Mouse (Mus musculus): ENCODE data around the gene Txnrd2. TPM values are rescaled to one million over a fixed set of nuclear protein-coding genes. Genes with fewer than 3 reads are reported as not detected.

Gene Txnrd2
- total RNA-seq, 1 experiment from 2014 or later: 21.9 TPM

DNA sequence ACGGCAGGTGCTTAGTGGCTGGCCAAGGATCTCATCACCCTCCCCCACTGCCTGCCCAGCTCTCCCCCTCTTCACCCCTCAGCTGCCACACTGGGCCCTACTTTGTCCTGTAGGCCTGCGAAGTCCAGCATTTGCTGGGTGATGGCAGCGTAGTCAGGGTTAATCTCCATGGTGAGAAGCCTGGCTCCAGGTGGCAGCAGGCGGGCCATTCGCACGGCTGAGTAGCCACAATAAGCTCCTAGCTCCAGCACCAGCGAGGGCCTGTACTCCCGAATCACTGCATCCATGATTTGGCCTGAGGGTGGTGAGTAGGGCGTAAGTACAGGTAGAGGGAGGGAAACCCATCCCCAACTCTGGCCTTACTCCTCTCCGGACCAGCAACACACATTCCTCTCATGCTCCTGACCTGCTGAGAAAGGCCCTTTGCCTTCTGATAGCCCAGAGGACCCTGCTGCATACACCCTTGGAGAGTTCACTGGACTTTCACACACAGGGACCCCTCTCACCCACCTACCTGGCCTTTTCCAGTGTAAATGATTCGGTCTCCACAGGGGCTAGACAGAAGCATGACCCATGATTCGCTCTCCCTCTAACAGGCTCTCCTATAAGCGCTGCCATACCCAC lies 15.0 kb upstream of the Txnrd2 start:
- ATAC-seq (replicated peaks; ENCODE audit: insufficient number of reproducible peaks, low FRiP score, low TSS enrichment, poor library complexity, severe bottlenecking): no peak

DNA sequence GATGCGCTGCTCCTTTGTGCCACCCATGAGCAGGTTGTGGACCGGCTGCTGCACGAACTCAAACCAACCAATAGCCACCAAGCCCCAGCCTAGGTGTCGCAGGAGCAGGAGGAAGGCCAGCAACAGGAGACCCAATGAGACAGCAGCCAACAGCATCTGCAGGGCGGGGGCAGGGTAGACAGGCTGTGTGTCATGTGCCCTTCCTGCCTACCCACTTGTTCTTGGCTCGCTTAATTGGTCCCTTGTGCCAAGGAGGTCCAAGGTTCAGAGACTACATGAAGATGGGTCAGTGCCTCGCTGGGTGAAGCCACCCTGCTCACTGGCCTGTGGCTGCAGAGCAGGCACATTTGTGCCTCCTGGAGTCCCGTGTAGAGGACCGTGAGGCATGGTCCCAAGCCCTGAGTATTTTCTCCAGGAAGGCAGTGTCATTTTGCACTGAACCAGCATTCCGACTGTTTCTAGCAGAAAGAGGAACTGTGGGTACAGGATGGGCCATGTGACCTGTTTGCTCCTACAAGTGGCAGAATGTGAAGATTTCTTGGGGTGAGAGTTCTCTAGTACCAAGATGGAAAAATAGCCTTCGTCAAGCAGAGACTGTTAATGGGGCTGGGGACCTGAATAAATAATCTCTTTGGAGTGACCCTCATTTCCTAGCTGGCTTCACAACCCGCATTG lies 14.2 kb upstream of the Txnrd2 start:
- peak; percentile 36; the same call in 1 of the 2 replicates for ATAC-seq (replicated peaks; ENCODE audit: insufficient number of reproducible peaks, low FRiP score, low TSS enrichment, poor library complexity, severe bottlenecking)

DNA sequence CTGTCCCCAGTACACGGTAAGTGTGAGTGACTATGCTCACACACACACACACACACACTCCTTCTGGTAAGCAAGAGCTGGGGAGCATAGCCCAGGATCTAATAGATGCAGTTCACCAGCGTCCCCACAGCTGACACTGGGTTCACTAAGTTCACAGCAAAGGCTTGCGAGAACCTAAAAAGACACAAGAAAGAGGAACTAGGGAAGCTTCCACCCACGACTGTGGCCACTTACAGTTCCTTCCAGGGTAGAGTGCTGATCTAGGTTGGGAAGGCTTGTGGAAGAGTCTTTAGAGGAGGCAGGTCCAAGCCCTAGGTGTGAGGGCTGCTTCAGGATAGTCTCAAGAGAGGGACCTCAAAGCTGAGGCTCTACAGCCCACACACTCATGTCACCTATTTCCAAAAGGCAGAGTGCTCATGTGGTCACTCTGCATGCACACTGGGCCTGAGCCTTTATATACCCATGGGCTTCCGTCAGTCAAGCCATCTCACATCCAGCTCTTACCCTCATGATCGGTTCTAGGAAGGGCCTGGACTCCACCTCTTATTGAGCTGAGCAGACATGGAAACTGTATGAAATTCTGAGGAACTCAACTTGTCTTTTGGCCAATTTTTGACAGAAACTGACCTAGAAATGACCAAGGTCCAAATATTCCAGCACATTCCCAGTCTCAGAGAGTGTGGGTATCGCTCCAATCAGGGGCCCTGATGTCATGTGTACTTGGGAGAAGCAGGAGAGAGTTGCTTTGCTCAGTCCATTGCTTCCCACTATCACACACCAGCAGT lies 13.0 kb upstream of the Txnrd2 start:
- peak; percentile 47 for ATAC-seq (replicated peaks; ENCODE audit: insufficient number of reproducible peaks, low FRiP score, low TSS enrichment, poor library complexity, severe bottlenecking)

DNA sequence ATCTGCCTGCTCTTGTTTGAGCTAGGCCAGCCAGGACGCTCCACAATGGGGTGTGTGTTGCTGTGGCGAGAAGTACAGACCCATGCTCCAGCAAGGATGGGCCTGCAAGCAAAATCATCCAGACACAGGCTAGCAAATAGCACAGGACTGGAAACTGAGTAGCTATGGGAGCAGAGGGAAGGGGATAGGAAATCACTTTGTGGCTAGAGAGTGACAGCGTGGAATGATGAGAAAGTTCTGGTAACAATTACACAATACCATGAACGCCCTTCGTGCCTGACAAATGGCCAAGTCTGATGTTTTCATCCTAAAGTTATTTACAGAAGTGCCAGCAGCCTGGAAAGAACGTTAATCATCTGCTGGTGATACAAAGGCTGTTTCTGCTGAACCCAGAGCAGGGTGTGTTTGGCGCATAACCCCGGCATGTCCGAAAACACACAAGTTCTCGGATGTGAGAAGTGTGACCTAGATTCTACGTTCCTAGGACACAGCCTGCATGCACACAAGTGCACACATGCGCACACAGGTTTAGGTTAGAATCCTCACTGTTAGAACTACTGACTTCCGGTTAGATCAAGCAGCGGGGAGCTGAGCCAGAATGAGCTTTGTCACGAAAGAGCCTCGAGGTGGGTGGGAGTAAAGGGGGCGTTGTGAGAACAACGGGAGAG lies 10.0 kb upstream of the Txnrd2 start:
- ATAC-seq (replicated peaks; ENCODE audit: insufficient number of reproducible peaks, low FRiP score, low TSS enrichment, poor library complexity, severe bottlenecking): no peak

DNA sequence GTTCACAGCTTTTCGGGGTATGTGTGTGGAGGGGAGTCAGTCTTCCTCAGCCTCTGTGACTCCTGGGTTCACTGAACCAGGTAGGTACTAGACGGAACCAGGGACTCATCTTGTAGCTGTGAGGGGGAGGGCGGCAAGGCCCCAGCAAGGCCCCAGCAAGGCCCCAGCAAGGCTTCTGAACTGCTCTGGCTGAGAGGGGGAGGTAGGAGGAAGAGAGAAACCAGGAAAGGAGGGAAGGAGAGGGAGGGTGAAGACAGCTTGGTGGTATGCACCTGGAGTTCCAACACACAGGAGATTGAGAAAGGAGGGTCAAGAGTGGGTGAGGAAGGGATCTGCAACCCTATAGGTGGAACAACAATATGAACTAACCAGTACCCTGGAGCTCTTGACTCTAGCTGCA lies 9.3 kb upstream of the Txnrd2 start:
- no peak for ATAC-seq (replicated peaks; ENCODE audit: insufficient number of reproducible peaks, low FRiP score, low TSS enrichment, poor library complexity, severe bottlenecking)

DNA sequence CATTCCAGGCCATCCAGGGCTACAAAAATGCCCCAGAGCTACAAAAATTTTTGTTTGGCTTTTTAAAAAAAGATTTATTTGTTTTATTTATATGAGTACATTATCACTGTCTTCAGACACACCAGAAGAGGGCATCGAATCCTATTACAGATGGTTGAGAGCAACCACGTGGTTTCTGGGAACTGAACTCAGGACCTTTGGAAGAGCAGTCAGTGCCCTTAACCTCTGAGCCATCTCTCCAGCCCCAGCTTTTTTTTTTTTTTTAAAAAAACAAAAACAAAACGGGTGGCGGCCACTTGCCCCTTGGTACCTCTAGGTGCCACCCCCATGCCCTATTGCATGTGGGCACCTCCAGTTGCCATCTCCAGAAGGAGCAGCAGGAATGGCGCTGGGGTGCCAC lies 8.7 kb upstream of the Txnrd2 start:
- no peak for ATAC-seq (replicated peaks; ENCODE audit: insufficient number of reproducible peaks, low FRiP score, low TSS enrichment, poor library complexity, severe bottlenecking)

DNA sequence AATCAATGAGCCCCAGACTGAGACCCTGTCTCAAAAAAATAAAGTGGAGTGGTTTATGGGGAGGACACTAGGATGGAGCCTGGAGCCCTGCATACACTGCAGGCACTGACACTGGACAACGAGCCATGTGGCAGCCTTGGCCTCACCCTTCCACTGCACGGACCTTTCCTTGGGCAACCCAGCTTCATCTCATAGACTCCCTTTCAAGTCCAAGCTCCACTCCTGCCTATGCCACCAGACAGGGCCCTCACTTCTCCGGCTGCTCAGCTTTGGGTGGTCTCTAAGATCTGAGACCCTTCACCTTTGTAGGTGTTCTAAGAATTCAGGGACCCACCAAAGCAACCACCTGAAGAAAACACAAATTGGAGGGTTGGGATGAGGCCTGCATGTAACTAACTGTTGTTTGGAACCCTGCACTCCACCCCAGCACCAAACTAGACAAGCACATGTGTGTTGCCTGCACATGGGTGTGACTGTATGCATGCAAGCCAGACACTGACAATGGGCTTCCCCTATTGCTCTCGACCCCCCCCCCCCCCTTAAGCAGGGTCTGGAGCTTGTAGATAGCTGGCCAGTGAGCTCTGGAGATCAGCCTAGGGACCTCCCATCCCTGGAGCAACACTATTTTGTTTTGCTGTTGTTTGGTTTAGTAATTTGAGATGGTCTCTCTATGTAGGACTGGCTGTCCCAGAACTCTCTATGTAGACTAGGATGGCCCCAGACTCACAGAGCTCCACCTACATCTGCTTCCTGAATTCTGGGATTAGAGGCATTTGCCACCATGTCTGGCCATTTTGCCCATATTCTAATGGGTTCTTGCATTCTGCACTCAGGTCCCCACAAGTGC lies 7.2 kb upstream of the Txnrd2 start:
- no peak for ATAC-seq (replicated peaks; ENCODE audit: insufficient number of reproducible peaks, low FRiP score, low TSS enrichment, poor library complexity, severe bottlenecking)

DNA sequence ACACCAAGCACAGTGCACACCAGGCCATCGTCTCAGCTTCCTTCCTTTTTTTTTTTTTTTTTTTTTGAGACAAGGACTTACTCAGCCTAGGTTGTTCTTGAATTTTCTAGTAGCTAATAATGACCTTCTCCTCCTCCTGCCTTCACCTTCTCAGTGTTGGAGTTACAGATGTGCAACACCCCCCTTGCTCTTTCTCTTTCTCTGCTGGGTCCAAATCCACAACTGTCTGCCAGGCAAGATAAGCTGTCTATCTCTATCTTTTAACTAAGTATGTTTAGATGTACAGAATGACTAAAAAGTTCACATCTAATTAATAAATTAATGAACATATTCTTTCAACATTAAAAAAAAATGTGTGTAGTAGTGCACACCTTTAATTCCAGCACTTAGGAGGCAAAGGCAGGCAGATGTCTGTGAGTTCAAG lies 6.6 kb upstream of the Txnrd2 start:
- ATAC-seq (replicated peaks; ENCODE audit: insufficient number of reproducible peaks, low FRiP score, low TSS enrichment, poor library complexity, severe bottlenecking): no peak

DNA sequence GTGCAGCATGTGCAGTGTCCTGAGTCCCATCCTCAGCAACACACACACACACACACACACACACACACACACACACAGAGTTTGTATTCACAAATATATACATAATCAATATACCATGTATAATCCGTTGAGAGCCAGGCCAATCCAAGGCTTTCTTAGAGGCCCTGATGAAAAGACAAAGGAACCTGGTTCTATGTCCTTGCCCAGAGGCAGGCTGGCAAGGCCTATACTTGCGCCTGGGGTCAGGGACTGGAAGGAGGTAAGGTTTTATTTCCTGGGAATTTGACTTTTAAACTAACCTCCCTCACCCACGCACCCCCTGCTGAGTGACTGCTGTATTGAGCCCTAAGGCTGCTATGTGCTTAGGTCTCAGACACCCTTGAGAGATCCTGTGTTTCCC lies 5.6 kb upstream of the Txnrd2 start:
- no peak for ATAC-seq (replicated peaks; ENCODE audit: insufficient number of reproducible peaks, low FRiP score, low TSS enrichment, poor library complexity, severe bottlenecking)

DNA sequence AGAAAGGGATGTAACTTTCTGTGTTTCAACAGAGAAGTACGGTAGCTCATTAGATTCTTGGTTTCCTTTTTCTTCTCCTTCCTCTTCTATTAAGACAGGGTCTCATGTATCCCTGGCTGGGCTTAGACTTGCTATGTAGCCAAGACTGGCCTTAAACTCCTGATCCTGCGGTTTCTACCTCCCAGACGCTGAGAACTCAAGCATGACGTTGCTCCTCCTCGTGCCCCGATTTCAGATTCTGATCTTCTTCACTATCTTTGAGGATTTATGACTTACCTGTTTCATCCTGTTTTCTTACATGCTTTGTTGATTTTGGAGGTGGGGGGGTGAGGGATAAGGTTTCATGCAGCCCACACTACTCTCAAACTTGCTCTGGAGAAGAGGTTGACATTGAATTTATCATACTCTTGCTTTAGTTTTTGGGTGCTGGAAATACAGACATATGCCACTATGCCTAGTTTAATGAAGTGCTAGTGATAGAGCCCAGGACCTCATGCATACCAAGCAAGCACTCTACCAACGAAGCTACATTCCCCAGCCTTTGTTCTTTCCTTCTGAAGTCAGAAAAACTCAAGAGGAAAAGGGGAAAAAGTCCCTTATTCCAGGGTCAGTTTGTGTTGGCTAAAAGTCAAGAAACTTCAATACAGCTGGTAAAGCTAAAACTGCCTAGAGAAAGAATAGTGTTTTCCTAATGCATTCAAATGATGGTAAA lies 2.8 kb upstream of the Txnrd2 start:
- no peak for ATAC-seq (replicated peaks; ENCODE audit: insufficient number of reproducible peaks, low FRiP score, low TSS enrichment, poor library complexity, severe bottlenecking)

DNA sequence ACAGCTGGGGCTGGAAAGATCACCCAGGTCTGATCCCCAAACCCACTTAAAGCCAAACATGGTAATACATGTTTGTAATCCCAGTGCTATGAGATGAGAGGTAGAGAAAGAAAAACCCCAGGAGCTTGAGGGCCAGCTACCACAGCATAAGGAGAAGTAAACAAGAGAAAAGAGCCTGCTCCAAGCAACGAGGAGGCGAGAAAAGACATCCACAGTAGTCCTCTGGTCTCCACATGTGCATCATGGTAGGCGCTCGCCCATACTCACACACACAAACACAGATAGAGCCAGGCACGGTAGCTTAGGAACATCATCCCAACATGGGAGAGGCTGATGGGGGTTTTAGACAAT lies 2.3 kb upstream of the Txnrd2 start:
- ATAC-seq (replicated peaks; ENCODE audit: insufficient number of reproducible peaks, low FRiP score, low TSS enrichment, poor library complexity, severe bottlenecking): no peak

DNA sequence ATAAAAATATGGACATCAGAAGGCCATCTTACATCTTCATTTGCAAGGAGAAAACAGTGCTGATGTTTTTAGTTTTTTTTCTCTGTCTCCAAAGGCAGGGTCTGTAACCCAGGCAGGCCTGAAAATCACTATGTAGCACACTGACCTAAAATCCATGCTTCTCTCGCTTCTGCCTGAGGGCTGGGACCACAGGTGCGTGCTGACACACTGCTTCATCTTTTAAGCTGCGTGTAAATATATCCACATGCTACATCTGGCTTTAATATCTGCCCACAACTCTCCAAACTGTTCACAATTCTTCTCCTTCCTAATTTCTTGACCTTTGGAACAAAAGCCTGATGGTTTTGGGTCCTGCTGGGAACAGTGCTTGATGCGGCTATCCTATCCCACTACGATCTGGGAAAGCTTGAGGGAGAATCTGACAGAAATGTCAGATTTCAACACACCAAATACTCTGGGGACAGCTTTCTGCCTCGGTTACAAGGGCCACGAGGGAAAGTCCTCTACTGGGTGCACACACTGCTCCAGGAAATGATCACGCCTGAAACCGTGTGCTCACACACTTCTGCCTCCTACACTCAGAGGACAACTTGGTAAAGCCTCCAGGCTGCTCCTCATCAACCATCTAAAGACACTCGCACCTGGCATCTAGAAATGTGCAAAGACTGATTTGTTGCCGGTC lies 1.7 kb upstream of the Txnrd2 start:
- no peak for ATAC-seq (replicated peaks; ENCODE audit: insufficient number of reproducible peaks, low FRiP score, low TSS enrichment, poor library complexity, severe bottlenecking)

DNA sequence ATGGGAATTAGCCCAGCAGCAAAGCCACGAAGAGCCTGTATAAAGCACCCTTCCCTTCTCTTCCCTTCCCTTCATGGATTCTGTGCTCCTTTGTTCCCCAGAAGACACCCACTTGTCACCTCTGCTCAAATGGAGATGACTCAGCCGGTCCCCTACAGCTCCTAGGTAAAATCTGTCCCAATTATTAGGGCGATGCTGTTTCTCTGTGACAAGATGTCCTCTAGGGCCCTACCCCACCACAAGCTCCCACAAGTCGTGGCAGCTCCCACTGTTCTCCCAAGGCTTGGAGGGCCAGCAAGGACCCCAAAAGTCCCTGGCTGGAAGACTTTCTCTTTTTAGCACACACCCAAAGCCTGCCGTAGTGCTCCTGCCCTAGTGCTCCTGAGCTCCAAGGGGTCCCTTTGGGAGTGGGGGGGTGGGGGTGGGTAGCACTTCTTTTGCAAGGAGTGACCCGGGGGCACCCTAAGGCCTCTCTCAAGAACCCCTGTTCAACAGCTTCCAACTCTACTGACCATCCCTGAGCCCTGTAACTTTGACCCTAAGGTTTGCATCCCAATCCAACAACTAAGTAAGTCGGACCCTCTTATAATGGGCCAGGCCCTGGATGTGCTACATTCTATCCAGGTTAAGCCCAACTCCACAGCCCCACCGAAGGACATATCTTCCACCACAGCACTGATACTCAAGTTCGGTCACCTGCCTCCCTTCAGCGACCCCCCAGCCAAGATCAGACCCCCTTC lies 539 bp upstream of the Txnrd2 start:
- no peak for ATAC-seq (replicated peaks; ENCODE audit: insufficient number of reproducible peaks, low FRiP score, low TSS enrichment, poor library complexity, severe bottlenecking)

DNA sequence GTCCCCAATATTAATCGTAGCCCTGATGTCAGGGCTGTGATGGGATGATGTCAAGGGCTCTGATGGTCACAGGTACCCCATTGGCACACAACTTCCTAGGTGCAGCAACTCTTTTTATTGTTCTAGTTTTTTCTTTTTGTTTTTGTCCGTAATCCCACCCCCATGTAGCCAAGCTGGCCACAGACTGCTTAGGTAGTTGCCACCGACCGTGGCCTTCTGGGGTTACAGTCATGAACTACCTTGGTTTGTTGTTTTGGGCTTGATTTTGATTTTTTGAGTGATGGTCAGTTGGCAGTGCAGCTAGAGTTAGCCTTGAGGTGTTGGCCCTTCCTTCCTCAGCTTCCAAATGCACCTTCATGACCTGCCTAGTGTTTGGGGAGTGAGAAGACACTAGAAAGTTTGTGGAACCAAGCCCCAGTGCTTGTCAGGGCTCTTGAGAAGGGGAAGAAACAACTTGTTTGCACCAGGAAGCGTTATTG lies 657 bp downstream of the Txnrd2 start, which contains the start of gene Comt:
Gene Comt, minus strand, starts transcription at position 51 of the 479 bp plus-strand sequence.
- ATAC-seq (replicated peaks; ENCODE audit: insufficient number of reproducible peaks, low FRiP score, low TSS enrichment, poor library complexity, severe bottlenecking): no peak

DNA sequence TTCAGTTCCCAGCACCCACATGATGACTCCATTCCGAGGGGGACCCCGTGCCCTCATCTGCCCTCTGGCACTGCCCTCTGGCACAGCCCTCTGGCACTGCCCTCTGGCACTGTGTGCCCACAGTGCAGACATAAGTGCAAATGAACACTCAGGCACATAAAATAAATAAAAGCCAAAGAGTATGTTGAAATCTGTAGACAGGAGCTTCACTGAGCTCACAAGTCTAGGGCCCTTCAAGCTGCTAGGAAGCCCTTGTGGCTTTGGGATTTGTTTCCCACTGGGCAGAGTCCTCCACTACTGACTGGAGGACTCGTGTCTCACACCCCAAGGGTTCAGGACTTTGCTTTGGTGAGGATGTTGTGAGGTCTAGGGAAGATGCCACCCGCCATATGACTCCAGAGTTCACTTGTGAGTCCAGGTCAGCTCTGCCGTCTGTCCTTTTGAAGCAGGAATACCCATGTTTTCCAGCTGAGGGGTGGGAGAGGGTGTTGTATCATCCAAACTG lies 1.9 kb downstream of the Txnrd2 start:
- no peak for ATAC-seq (replicated peaks; ENCODE audit: insufficient number of reproducible peaks, low FRiP score, low TSS enrichment, poor library complexity, severe bottlenecking)

DNA sequence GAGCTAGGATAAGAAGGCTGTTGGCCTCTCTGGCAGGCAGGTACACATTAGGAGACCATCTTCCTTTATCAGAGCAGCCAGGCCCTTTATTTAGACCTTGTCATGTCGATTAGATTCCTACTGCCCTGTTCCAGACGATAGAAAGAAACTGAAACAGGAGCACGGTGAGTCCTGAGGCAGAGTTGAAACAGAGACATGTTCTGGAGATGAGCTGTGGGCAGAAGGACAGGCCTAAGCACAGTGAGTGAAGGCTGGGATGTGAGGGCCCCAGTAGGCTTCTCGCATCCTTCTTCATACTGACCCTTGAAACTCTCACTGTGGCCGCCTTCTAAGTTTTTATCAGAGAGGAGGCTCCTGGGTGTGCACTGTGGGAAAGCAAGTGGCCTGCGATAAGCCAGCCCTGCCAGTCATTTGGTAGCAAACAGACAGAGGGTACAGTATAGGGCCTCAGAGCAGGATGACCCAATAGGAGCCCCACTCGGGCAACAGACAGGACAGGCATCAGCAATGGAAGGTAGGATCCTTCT lies 2.4 kb downstream of the Txnrd2 start:
- ATAC-seq (replicated peaks; ENCODE audit: insufficient number of reproducible peaks, low FRiP score, low TSS enrichment, poor library complexity, severe bottlenecking): no peak
